Mouse (Mus musculus) urinary bladder, adult 18-20 months (tissue): Measurements from ENCODE around the gene Unc45b.
"Not testable (repeated sequence)": the region's sequence is repeated elsewhere in the genome, so short reads cannot be mapped to it uniquely, and the experiment has no call there.

ENCODE experiments used
- DNase-seq, 2 experiments: peaks; one replicate each; pipeline ENCODE4 v3.0.0; 2022; ENCODE audit warnings: low spot score in 2 of 2, mixed read lengths in 2 of 2

Unc45b gene

GRCm38 (mm10) chr11:82897478-82897877, 12.9 kb upstream of the Unc45b start:
- no peak for DNase-seq

DNA sequence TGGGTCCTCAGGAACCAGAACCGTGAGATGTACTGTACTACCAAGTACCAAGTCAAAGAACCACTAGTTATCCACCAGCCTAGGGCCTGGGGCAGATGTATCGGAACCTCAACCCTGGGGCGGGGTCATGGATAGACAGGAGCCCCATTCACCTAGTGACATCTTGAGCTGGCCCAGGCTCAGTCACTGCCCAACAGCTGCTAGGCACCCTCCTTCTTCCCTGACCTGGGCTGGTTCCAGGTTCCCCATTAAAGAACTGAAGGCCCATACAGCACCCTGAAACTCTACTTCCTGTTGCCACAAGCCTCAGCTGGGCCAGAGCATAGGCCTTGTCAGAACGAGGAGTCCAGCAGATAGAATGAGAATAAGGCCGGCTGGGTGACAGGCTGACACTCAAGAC, 10.6 kb upstream of the Unc45b start:
- no peak for DNase-seq

DNA sequence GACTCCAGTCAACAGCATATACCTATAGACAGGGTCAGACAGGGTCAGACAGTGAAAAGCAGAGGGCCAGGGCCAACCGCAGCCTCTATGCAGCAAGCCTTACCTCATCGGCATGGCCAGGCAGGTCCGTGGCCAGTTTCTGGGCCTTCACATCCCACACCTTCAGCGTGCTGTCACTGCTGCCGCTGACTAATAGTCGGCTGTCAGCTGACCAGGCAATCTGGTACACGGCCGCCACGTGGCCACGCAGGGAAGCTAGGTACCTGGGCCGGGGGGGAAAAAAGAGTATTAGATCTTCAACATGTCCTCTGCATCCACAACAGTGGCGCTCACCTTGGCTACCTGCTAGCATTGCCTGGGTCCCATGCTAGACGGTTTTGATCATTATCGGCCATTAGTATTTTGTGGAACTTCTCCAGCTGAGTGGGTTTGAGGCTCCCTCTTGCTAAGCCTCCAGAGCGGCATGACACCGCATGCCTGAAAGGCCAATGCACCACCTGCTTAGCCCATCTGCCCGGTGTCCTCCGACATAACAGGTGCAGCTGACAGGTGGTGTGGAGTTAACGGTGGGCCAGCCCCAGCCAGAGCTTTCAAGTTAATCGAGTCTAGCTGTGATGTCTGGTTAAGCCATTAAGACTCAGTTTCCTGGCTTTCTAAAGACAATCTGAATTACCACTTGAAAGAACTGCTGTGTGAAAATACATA, 8.6 kb upstream of the Unc45b start:
- no peak for DNase-seq

GRCm38 (mm10) chr11:82904952-82905351, 5.4 kb upstream of the Unc45b start:
- no peak for DNase-seq

- DNase-seq = no peak
Measured at GRCm38 (mm10) chr11:82905816-82906215, 4.5 kb upstream of the Unc45b start.

GRCm38 (mm10) chr11:82907651-82908607, 2.4 kb upstream of the Unc45b start, which contains the start of gene Nle1:
Nle1 (minus strand) TSS chr11:82908411.
- peak; percentile 85 to 96 for DNase-seq

- DNase-seq = no peak
Measured at GRCm38 (mm10) chr11:82908608-82908989, 1.8 kb upstream of the Unc45b start.

- no peak for DNase-seq
Measured at GRCm38 (mm10) chr11:82910679-82911389, 484 bp downstream of the Unc45b start.

GRCm38 (mm10) chr11:82914711-82915352, 4.5 kb downstream of the Unc45b start:
- peak; percentile 54 to 78 for DNase-seq

DNA sequence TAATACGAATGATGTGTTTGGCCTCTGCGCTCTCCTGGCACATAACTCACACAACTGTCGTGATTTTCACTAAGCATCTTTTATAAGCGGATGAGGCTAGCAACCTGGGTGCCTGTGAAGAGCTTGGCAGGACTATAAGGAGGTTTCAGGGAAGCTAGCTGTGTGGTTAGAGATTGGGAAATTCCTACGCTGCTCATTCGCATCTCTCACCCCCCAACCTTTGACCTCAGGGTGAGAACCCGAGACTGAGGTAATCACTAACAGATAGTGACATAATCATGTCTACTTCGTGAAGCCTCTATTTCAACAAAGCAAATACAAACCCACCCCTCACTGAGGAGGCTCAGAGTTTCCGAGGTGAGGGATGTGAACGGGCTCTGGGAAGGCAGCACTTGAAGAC, 10.4 kb downstream of the Unc45b start:
- DNase-seq = no peak

GRCm38 (mm10) chr11:82921691-82922090, 11.3 kb downstream of the Unc45b start:
- no peak for DNase-seq

DNA sequence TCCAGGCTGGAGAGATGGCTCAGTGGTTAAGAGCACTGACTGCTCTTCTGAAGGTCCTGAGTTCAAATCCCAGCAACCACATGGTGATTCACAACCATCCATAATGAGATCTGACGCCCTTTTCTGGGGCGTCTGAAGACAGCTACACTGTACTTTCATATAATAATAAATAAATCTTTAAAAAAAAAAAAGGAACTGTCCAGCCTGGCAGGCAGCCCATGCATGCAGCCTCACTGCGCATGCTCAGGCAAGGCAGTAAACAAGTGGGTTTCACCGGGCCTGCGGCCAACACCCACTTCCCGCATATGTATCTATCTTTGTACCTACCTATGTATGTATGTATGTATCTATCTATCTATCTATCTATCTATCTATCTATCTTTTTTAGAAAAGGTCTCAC, 13.6 kb downstream of the Unc45b start:
- not testable (repeated sequence) for DNase-seq

- no peak for DNase-seq
Measured at GRCm38 (mm10) chr11:82928897-82929632, 18.7 kb downstream of the Unc45b start.

DNA sequence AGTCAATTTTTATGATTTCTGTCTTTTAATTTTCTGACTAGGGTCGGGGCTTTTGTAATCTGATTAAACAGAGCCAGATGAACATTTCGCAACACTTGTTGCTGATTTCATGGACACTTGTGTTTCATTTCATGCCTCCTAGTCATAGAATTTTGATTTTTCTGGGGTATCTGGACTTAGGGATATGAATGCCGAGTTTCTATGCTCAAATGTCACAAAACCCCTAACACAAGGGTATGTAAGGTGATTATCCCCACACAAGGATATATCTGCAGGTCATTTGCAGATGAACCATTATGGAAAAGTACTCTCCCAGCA, 19.2 kb downstream of the Unc45b start:
- DNase-seq = no peak

- DNase-seq = not testable (repeated sequence)
Measured at GRCm38 (mm10) chr11:82930391-82930955, 20.1 kb downstream of the Unc45b start.

DNA sequence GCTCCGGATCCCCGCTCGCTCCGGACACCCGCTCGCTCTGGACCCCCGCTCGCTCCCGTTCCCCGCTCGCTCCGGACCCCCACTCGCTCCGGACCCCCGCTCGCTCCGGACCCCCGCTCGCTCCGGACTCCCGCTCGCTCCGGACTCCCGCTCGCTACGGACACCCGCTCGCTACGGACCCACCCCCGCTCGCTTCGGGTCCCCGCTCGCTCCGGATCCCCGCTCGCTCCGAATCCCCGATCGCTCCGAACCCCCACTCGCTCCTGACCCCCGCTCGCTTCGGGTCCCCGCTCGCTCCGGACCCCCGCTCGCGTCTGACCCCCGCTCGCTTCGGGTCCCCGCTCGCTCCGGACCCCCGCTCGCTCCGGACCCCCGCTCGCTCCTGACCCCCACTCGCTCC, 20.8 kb downstream of the Unc45b start:
- not testable (repeated sequence) for DNase-seq

- DNase-seq = not testable (repeated sequence)
Measured at GRCm38 (mm10) chr11:82931671-82932450, 21.5 kb downstream of the Unc45b start.

DNA sequence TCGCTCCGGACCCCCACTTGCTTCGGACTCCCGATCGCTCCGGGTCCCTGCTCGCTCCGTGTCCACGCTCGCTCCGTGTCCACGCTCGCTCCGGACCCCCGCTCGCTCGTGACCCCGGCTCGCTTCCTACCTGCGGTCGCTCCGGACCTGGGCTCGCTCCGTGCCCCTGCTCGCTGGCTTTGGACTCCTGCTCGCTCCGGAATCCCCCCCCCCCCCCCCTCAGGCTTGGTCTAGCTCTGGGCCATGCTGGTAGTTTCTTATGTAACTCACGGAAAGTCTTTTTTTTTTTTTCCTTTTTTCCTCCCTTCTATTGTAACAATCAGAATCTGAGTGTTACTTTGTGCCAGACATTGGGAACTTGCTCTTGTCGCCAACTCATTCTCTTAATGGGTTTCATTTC, 22.8 kb downstream of the Unc45b start:
- no peak for DNase-seq

GRCm38 (mm10) chr11:82943336-82943735, 33.0 kb downstream of the Unc45b start:
- no peak for DNase-seq

DNA sequence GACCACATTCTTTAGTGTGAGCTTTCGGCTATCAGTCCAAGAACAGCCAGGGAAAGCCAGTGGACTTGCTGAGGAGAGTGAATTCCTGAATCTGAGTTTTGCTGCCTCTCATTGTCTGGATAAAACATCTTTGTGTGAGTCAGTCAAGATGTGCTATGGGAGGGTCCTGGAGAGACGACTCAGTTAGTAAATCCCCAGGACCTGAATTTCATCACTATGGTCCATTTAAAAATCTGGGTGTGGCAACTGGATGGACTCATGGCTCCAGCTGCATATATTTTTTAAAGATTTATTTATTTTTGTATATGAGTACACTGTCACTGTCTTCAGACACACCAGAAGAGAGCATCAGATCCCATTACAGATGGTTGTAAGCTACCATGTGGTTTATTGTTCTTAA, 35.3 kb downstream of the Unc45b start:
- DNase-seq = no peak
